Mouse (Mus musculus) myocyte (in vitro differentiated cells): Measurements from ENCODE around the gene Zbtb38.

ENCODE experiments used
- CEBPB ChIP-seq: IDR thresholded peaks from 2 replicates; pipeline ENCODE4 v1.6.1; 2011; ENCODE audit warnings: mild to moderate bottlenecking, moderate library complexity; ENCODE audit not compliant: poor library complexity, insufficient read depth, severe bottlenecking
- E2F4 ChIP-seq: IDR thresholded peaks from one replicate; pipeline ENCODE4 v1.6.1; 2011; ENCODE audit warnings: mild to moderate bottlenecking, control low read depth, moderate library complexity; ENCODE audit not compliant: insufficient read depth
- MAX ChIP-seq: IDR thresholded peaks from one replicate; pipeline ENCODE4 v1.6.1; 2011; ENCODE audit warnings: low read depth, mild to moderate bottlenecking, control low read depth
- MYOD1 ChIP-seq, 3 experiments: IDR thresholded peaks; one replicate each; pipeline ENCODE4 v1.6.1; 2011; ENCODE audit warnings: control low read depth in 2 of 3, low read depth in 2 of 3, mild to moderate bottlenecking in 2 of 3, moderate library complexity in 1 of 3; ENCODE audit not compliant: insufficient read length in 2 of 3, control insufficient read depth in 1 of 3
- MYOG ChIP-seq, 3 experiments: IDR thresholded peaks; one replicate each; pipeline ENCODE4 v1.6.1; 2011; ENCODE audit warnings: control low read depth in 2 of 3, low read depth in 2 of 3, mild to moderate bottlenecking in 2 of 3; ENCODE audit not compliant: insufficient read length in 2 of 3, control insufficient read depth in 1 of 3, insufficient read depth in 1 of 3
- POLR2A ChIP-seq: IDR thresholded peaks from one replicate; pipeline ENCODE4 v1.6.1; 2011; ENCODE audit warnings: low read depth, mild to moderate bottlenecking, control low read depth, moderate library complexity; ENCODE audit not compliant: insufficient read length
- POLR2AphosphoS2 ChIP-seq: IDR thresholded peaks from one replicate; pipeline ENCODE4 v1.6.1; 2011; ENCODE audit warnings: low read depth, control low read depth; ENCODE audit not compliant: insufficient read length
- REST ChIP-seq: IDR thresholded peaks from one replicate; pipeline ENCODE4 v1.6.1; 2011; ENCODE audit warnings: mild to moderate bottlenecking, control low read depth, moderate library complexity; ENCODE audit not compliant: insufficient read depth, insufficient read length
- SRF ChIP-seq: IDR thresholded peaks from one replicate; pipeline ENCODE4 v1.6.1; 2011; ENCODE audit warnings: low read depth; ENCODE audit not compliant: control insufficient read depth, insufficient read length
- TCF12 ChIP-seq: IDR thresholded peaks from one replicate; pipeline ENCODE4 v1.6.1; 2011; ENCODE audit warnings: mild to moderate bottlenecking, control low read depth; ENCODE audit not compliant: poor library complexity, insufficient read depth, severe bottlenecking
- USF1 ChIP-seq: IDR thresholded peaks from one replicate; pipeline ENCODE4 v1.6.1; 2011; ENCODE audit warnings: low read depth, mild to moderate bottlenecking, control low read depth, moderate library complexity

GRCm38 (mm10) chr9:96669877-96670276, 82.8 kb downstream of the Zbtb38 start:
- TF ChIP-seq USF1 = peak; percentile 52
- TF ChIP-seq E2F4 = no peak
- TF ChIP-seq POLR2A = peak; percentile 72
- no peak for TF ChIP-seq TCF12
- peak in 1 of 3 experiments; percentile 65 for TF ChIP-seq MYOD1 (IDR thresholded peaks at IDR 0.05; ENCODE audit: control insufficient read depth in 1 of 3, insufficient read length in 2 of 3, low read depth in 2 of 3)
- TF ChIP-seq REST = no peak
- peak; percentile 76 for TF ChIP-seq POLR2AphosphoS2
- TF ChIP-seq MAX = no peak
- TF ChIP-seq SRF = no peak
- peak in 1 of 3 experiments; percentile 69 for TF ChIP-seq MYOG (IDR thresholded peaks at IDR 0.05; ENCODE audit: control insufficient read depth in 1 of 3, insufficient read depth in 1 of 3, insufficient read length in 2 of 3, low read depth in 2 of 3)
- no peak for TF ChIP-seq CEBPB
